Mouse (Mus musculus): ENCODE measurements at regions not wholly inside any gene's neighbourhood (a gene's known extent, or its start where the extent isn't known, plus 50 kb on each side); places are given as distances from the start of the nearest gene placed in this dataset.

GRCm38 (mm10) chr5:41994307-41994706 lies 73.5 kb upstream of the Gm16223 start:
- DNase-seq = no peak

DNA sequence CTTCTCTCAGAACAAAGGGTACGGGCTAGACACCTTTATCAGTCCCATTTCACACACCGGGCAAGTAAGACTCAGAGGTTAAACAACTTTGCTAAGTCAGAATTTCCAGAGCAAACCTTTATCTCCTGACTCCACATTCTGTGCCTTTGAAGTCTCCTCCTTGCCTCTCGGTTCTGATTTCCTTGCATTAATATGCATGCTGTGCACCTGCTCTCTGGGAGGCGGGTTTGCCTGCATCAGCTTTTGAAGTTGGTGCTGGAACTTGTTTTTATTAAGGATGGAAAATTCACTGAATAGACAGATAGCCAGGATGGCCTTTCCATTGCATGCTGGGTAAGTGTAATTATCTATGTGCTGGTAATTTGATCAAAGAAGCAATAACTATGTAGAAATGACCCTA lies 84.2 kb upstream of the Gm16223 start:
- DNase-seq = no peak

- no peak for DNase-seq
Measured at GRCm38 (mm10) chr5:41975535-41975934, 92.2 kb upstream of the Gm16223 start.

DNA sequence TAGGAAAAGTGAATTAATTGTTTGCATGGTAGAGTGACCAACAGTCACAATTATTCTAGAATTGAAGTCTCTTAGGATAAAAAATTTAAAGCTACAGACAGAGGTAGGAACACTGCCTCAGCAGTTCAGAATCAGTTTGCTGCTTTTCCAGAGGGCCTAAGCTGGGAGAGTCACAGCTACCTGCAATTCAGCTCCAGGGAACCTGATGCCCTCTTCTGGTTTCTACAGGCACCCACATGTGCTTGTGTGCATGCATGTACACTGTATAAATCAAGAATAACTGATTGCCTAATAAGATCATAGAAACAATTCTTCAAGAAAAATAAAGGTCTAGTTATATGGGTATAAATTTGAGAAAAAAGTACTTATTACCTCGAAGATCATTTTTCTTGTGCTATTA lies 96.6 kb upstream of the Gm16223 start:
- peak in 1 of 2 experiments; percentile 31 for DNase-seq

DNA sequence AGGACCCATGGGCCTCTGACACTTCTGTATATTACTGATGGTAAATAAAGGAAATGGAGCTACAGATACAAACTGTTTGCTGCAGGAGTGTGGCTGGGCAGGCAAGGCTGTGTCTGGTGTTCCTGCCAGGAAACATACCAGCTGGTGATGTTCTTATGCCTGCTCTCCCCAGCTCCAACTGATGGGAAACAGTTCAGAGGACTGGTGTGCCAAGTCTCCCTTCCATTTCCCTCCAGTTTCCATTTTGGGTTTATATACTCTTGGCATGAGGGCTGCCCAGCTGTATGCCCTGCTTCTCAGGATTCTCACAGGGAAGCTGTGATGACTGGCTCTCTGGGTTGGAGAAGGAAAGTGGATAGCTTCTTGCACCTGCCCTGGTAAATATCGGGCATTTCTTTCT lies 100.8 kb upstream of the Gm16223 start:
- DNase-seq = peak; percentile 3 to 6

DNA sequence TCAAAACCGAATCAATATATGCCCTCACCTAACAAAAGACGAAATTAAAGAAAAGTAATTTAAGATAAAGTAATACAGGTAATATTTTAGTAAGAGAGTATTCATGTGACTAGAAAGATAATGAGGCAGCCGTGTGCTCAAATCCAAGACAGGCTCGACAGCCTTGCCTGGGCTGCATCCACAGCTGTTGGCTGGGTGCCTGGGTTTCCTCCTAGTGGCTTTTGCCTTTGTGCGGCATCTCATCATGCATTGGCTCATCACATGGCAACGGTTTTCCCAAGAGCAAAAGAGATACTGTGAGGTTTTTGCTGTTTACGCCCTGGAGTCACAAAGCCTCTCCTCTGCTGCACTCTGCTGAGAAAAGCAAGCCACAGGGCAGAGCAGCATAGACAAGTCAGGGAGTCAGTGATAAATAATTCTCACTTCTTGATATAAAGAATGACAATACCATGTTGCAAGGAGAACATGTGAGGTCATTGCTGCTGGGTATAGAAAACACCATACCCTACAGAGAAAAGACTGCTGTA lies 103.1 kb upstream of the Bod1l start:
- DNase-seq = peak in 1 of 2 experiments; percentile 55

GRCm38 (mm10) chr5:41943399-41943798 lies 99.3 kb upstream of the Bod1l start:
- DNase-seq = no peak

- no peak for DNase-seq
Measured at GRCm38 (mm10) chr5:41942131-41942530, 98.0 kb upstream of the Bod1l start.

GRCm38 (mm10) chr5:41941216-41941615 lies 97.1 kb upstream of the Bod1l start:
- DNase-seq = no peak

- no peak for DNase-seq
Measured at GRCm38 (mm10) chr5:41939736-41940135, 95.6 kb upstream of the Bod1l start.

DNA sequence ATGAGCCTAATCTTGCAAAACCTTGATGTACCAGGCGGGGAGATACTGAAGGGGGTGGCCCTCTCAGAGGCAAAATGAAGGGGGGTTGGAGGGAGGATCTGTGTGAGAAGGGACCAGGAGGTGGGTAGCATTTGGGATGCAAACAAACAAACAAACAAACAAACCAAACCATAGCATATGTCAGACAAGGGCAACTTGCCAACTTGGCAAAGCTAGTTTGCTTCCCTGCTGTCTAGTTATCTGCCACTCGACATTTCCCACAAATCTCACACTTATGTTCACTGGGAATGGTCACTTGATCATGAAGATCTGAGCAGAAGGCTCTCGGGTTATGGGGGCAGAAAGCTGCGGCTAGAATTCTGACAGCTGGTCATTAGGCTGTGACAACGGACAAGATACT lies 65.9 kb upstream of the Bod1l start:
- DNase-seq = peak; percentile 83 to 88

- peak in 1 of 2 experiments; percentile 22 for DNase-seq
Measured at GRCm38 (mm10) chr5:41907749-41908148, 63.6 kb upstream of the Bod1l start.

DNA sequence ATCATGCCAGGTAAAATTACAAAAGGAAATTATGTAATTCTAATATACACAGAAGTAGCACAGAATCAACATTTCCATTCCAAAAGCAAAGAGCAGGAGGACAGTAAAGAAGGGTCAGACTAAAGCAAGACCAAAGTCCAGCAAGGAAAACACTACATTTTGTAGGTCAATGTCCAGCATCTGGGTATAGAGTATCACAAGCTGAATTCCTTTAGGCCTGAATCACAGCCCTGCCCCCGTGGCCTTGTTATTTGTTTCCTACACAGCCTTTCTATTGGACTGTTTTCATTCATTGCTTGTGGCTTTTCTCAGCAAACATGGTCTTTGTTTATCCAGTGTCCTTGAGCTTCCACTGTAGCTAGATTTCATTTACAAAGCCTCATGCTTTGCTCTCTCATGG lies 60.4 kb upstream of the Bod1l start:
- no peak for DNase-seq

DNA sequence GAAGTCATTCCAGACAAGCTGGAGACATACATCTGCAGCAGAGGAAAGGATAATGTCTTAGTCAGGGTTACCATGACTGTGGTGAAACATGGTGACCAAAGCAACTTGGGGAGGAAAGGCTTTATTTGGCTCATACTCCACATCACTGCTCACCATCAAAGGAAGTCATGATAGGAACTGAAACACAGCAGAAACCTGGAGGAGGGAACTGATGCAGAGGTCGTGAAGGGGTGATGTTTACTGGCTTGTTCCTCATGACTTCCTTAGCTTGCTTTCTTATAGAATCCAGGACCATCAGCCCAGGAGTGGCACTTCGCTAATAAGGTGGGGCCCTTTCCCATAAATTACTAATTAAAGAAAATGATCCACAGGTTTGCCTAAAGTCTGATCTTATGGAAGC lies 55.1 kb upstream of the Bod1l start:
- DNase-seq = no peak

DNA sequence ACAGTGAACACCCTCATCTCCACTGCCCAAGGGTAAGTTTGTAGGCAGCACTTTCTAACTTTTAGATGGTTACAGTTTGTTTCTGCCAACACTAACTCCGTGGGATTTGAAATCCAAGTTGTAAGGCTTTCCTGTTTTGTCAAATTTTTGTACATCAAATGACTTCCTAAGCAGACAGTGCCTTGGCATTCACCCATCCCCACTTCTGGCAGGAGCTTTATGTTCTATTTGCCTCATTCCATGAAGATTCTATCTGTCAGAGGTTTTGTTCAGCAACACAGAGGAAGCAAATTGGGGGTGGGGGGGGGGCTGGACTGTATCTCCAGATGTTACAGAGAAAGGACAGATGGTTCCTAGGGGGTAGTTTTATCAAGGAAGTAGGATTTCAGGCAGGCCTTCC lies 54.6 kb upstream of the Bod1l start:
- no peak for DNase-seq

Measured in cerebellum, postnatal 25 days (tissue).